Mouse (Mus musculus): Measurements from ENCODE around the gene Nipal3.

DNA sequence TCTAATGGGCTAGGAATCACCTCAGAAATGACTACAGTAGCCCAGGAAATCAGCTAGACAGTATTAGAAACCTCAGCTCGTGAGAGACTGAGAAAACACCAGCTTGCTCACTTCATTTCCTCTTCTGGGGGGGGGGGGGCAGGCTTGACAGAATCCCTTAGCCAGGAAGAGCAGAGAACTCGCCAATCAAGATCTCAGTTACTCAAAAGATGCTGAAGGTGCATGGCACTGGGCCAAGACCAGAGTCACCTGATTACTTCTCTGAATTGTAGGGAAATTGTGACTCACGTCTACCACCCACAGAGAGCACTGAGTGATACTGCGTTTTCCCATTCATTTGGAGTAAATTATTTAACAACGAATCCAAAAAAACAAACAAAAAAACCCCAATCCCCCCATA lies 88.7 kb downstream of the Nipal3 start:
- no peak for TF ChIP-seq CTCF (IDR thresholded peaks at IDR 0.05; ENCODE audit: borderline replicate concordance, extremely low read depth, insufficient read depth, insufficient read length)
- no peak for TF ChIP-seq POLR2A (IDR thresholded peaks at IDR 0.05; ENCODE audit: borderline replicate concordance, extremely low read depth, insufficient read depth, insufficient read length, poor library complexity, severe bottlenecking)
